ENCODE assay signal across 12 mouse cellular contexts in genomic region chr12:112806044-112806443, GRCm38 (mm10). TPM values are rescaled to one million over a fixed set of nuclear protein-coding genes. Genes with fewer than 3 reads are reported as not detected.
"Had no signal": no experiment of that assay in that cellular context is flagged by ENCODE, and none has a peak within 500 bp of the region (broad histone marks: within the 10 kb centered on the region; RNA-seq: fewer than 3 reads in every experiment).

No protein-coding gene starts in this region.

- ATAC-seq: intestine, postnatal 0 days; midbrain, embryonic 15.5 days had no signal

- H3K4me3 ChIP-seq: kidney, embryonic 15.5 days; liver, embryonic 13.5 days; midbrain, embryonic 15.5 days had no signal

- H3K36me3 ChIP-seq: kidney, embryonic 15.5 days; liver, embryonic 13.5 days; midbrain, embryonic 15.5 days had no signal

- H3K9me3 ChIP-seq: kidney, embryonic 15.5 days; liver, embryonic 13.5 days; midbrain, embryonic 15.5 days had no signal

- DNase-seq: kidney, adult 8-10 months; kidney, postnatal 14 days; kidney, postnatal 4 days; liver, embryonic 13.5 days; lung, adult 2 months; lung, postnatal 14 days; thymus, adult 18-20 months had no signal

RNA-seq across cellular contexts. Expression of gene Clba1, which starts 2.7 kb away (rescaled TPM):
- total RNA-seq: monocyte, adult 5-6 weeks had no signal

RNA-seq across cellular contexts. Expression of gene Ahnak2, which starts 3.6 kb away (rescaled TPM):
- total RNA-seq: megakaryocyte progenitor cell, adult 5-6 weeks had no signal
